Mouse (Mus musculus) kidney, adult 2 months (tissue): ENCODE measurements around the gene Sf1. TPM values are rescaled to one million over a fixed set of nuclear protein-coding genes. Genes with fewer than 3 reads are reported as not detected.

ENCODE experiments used
- DNase-seq: peaks from one replicate; pipeline ENCODE4 v3.0.0; 2021
- H3K27ac ChIP-seq: fragments of 200-500 bp; 2 replicates; pipeline ENCODE4 v1.5.1; 2012; ENCODE audit warnings: low read depth, low read length, control low read depth, inconsistent platforms; ENCODE audit not compliant: insufficient read depth
- H3K27me3 ChIP-seq: fragments of 200-500 bp; replicated peaks from 2 replicates; pipeline ENCODE4 v1.6.1; 2012; ENCODE audit warnings: mild to moderate bottlenecking, moderate library complexity, low read length, inconsistent platforms; ENCODE audit not compliant: control insufficient read depth, insufficient read depth
- H3K36me3 ChIP-seq: fragments of 200-500 bp; 2 replicates; pipeline ENCODE4 v1.6.1; 2012; ENCODE audit warnings: mild to moderate bottlenecking, moderate library complexity, low read length, inconsistent platforms; ENCODE audit not compliant: control insufficient read depth, insufficient read depth
- H3K4me1 ChIP-seq: fragments of 200-500 bp; 2 replicates; pipeline ENCODE4 v1.6.1; 2011; ENCODE audit warnings: low read length; ENCODE audit not compliant: control insufficient read depth, insufficient read depth
- H3K4me3 ChIP-seq: fragments of 200-500 bp; 2 replicates; pipeline ENCODE4 v1.5.1; 2011; ENCODE audit warnings: mild to moderate bottlenecking, low read depth, low read length, control low read depth; ENCODE audit not compliant: insufficient read depth
- CTCF ChIP-seq: fragments of 200-500 bp; conservative IDR thresholded peaks from 2 replicates; pipeline ENCODE4 v1.5.1; 2011; ENCODE audit warnings: low read depth, mild to moderate bottlenecking, control low read depth, low read length, moderate library complexity, mixed read lengths; ENCODE audit not compliant: insufficient read depth, insufficient read length
- POLR2A ChIP-seq: fragments of 200-500 bp; IDR thresholded peaks from one replicate; pipeline ENCODE4 v1.6.1; 2011; ENCODE audit warnings: low read depth, low read length, control low read depth
- WGBS: fragments of 180-500 bp; shearing (Covaris S2); methylation state at CpG from one replicate; pipeline ENCODE4 v1.1.7; 2018; 5-methylcytosine and 5-hydroxymethylcytosine counted together
- polyA plus RNA-seq: library from polyadenylated mRNA; depleted of rRNA; stranded (reverse); fragments of >200 nt; gene quantifications from 2 replicates; pipeline ENCODE4 v1.2.3, GENCODE M21; 2012

The Sf1 gene
- polyA plus RNA-seq, 1 experiment: 71.3 TPM

GRCm38 (mm10) chr19:6324751-6325150 lies 38.7 kb upstream of the Sf1 start:
- H3K36me3 ChIP-seq: no peaks in the 10 kb centered on the region
- 87% methylated on average over 9 of the region's 9 CpGs for WGBS
- H3K4me3 ChIP-seq: no peak overlapping the region
- no peaks in the 10 kb centered on the region for H3K27me3 ChIP-seq
- no peak for TF ChIP-seq CTCF
- no peak for TF ChIP-seq POLR2A
- DNase-seq: no peak
- H3K4me1 ChIP-seq: no peaks in the 10 kb centered on the region
- H3K27ac ChIP-seq: no peak overlapping the region

- no peaks in the 10 kb centered on the region for H3K36me3 ChIP-seq
- 43% methylated on average over 5 of the region's 5 CpGs for WGBS
- no peaks in the 10 kb centered on the region for H3K27me3 ChIP-seq
- H3K27ac ChIP-seq: no peak overlapping the region
- no peak overlapping the region for H3K4me3 ChIP-seq
- no peak for DNase-seq
- H3K4me1 ChIP-seq: peaks cover 11% of the 10 kb centered on the region
- TF ChIP-seq CTCF (no peak), POLR2A (no peak)
These were observed 32.3 kb upstream of the Sf1 start for GRCm38 (mm10) chr19:6331178-6331577.

- Histone ChIP-seq H3K36me3 (no peaks in the 10 kb centered on the region), H3K4me1 (peaks cover 11% of the 10 kb centered on the region), H3K27me3 (no peaks in the 10 kb centered on the region), H3K4me3 (peak overlapping the region; percentile 33; the same call in 1 of the 2 replicates), H3K27ac (no peak overlapping the region)
- no peak for TF ChIP-seq POLR2A
- TF ChIP-seq CTCF: peak; percentile 54
- WGBS: 17% methylated on average over 13 of the region's 13 CpGs
- peak; percentile 70 for DNase-seq
These were observed 31.6 kb upstream of the Sf1 start for GRCm38 (mm10) chr19:6331719-6332516.

GRCm38 (mm10) chr19:6333761-6334595 lies 29.5 kb upstream of the Sf1 start:
- H3K27ac ChIP-seq: peak overlapping the region; percentile 70
- no peaks in the 10 kb centered on the region for H3K27me3 ChIP-seq
- 58% methylated on average over 9 of the region's 9 CpGs for WGBS
- peaks cover 12% of the 10 kb centered on the region for H3K4me1 ChIP-seq
- DNase-seq: no peak
- H3K36me3 ChIP-seq: no peaks in the 10 kb centered on the region
- no peak for TF ChIP-seq POLR2A
- TF ChIP-seq CTCF: no peak
- H3K4me3 ChIP-seq: no peak overlapping the region

- Histone ChIP-seq H3K36me3 (no peaks in the 10 kb centered on the region), H3K4me3 (peak within 1 kb of the TSS; percentile 60), H3K27me3 (no peaks in the 10 kb centered on the region), H3K4me1 (peaks cover 20% of the 10 kb centered on the region), H3K27ac (peak within 1 kb of the TSS; percentile 70)
- DNase-seq: peak; percentile 98
- WGBS: under 1% methylated on average over 43 of the region's 43 CpGs
- TF ChIP-seq POLR2A (no peak), CTCF (peak; percentile 31; the same call in 1 of the 2 replicates)
These were observed 28.6 kb upstream of the Sf1 start, which contains the start of gene Men1 for GRCm38 (mm10) chr19:6334673-6335457. Gene Men1, plus strand, starts transcription at chr19:6334979.

GRCm38 (mm10) chr19:6335458-6335827 lies 28.0 kb upstream of the Sf1 start:
- 1% methylated on average over 25 of the region's 25 CpGs for WGBS
- Histone ChIP-seq H3K27ac (0 out of 2 replicates have a peak overlapping the region, but pooled peaks have one; percentile 24), H3K27me3 (no peaks in the 10 kb centered on the region), H3K4me1 (peaks cover 22% of the 10 kb centered on the region), H3K4me3 (peak overlapping the region; percentile 60), H3K36me3 (no peaks in the 10 kb centered on the region)
- TF ChIP-seq POLR2A: no peak
- TF ChIP-seq CTCF: no peak
- DNase-seq: peak; percentile 36
